Mouse (Mus musculus): Measurements from ENCODE around the gene Ppm1m. TPM values are rescaled to one million over a fixed set of nuclear protein-coding genes. Genes with fewer than 3 reads are reported as not detected.

The Ppm1m gene
- polyA plus RNA-seq, 1 experiment from 2014 or later, result 45.0 TPM

DNA sequence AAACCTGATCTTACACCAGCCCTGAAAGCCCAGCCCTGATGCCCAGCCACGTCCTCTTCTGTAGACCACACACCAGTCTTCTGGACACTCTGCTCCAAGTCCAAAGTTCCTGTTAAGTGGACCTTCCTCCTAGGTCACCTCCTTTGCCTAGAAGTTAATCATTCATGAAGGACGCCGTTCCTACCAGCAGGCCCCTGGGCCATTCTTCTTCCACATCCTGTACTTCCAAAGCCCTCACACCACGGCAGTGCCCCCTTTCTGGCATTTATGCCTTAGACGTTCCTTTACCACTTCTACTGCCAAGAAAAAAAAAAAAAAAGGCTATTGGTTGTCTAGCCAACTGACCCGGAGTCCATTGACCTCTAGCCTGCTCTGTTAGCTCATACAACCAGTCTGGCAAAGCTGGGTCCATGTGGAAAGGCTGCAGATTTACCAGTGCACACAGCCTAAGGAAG, 41.5 kb downstream of the Ppm1m start, which contains the start of gene Glyctk:
Gene Glyctk (minus strand): TSS at position 102 of the 455 bp plus-strand sequence.
- Histone ChIP-seq H3K36me3 (no peaks in the 10 kb centered on the region), H3K4me1 (peaks cover 10% of the 10 kb centered on the region), H3K27ac (no peak within 1 kb of the TSS), H3K4me3 (no peak within 1 kb of the TSS), H3K27me3 (ENCODE audit: insufficient read depth, poor library complexity, severe bottlenecking) (peaks cover 29% of the 10 kb centered on the region), H3K9me3 (no peaks in the 10 kb centered on the region)
- no peak for DNase-seq (ENCODE audit: low spot score)
- 78% methylated on average over 6 of the region's 6 CpGs for WGBS

DNA sequence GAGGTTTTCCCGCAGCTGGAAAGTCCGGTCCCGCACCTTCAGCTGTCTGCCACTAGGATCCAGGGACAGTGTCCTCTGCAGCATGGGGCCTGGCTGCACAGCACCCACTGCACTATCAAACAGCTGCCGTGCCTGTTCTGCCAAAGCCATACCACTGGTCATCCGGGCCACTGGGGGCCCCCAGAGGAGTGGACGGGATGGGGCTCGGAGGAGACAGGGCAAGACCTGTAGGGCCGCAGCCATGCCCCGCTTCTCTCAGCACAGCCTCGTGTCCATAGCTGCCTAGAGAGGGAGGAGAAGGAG, 42.0 kb downstream of the Ppm1m start:
- Histone ChIP-seq H3K4me3 (no peak overlapping the region), H3K4me1 (peaks cover 10% of the 10 kb centered on the region), H3K27ac (no peak overlapping the region), H3K36me3 (no peaks in the 10 kb centered on the region), H3K9me3 (no peaks in the 10 kb centered on the region), H3K27me3 (ENCODE audit: insufficient read depth, poor library complexity, severe bottlenecking) (peaks cover 29% of the 10 kb centered on the region)
- 82% methylated on average over 10 of the region's 10 CpGs for WGBS
- no peak for DNase-seq (ENCODE audit: low spot score)

GRCm38 (mm10) chr9:106156921-106157622, 42.5 kb downstream of the Ppm1m start:
- Histone ChIP-seq H3K4me3 (no peak overlapping the region), H3K9me3 (no peaks in the 10 kb centered on the region), H3K36me3 (no peaks in the 10 kb centered on the region), H3K27me3 (ENCODE audit: insufficient read depth, poor library complexity, severe bottlenecking) (peaks cover 29% of the 10 kb centered on the region), H3K27ac (no peak overlapping the region), H3K4me1 (peaks cover 10% of the 10 kb centered on the region)
- 79% methylated on average over 21 of the region's 21 CpGs for WGBS
- DNase-seq (ENCODE audit: low spot score), result no peak

- Histone ChIP-seq H3K9me3 (no peaks in the 10 kb centered on the region), H3K36me3 (no peaks in the 10 kb centered on the region), H3K4me1 (peaks cover 10% of the 10 kb centered on the region), H3K27me3 (ENCODE audit: insufficient read depth, poor library complexity, severe bottlenecking) (peaks cover 30% of the 10 kb centered on the region), H3K4me3 (no peak overlapping the region), H3K27ac (no peak overlapping the region)
- DNase-seq (ENCODE audit: low spot score), result no peak
- 57% methylated on average over 5 of the region's 5 CpGs for WGBS
Measured at GRCm38 (mm10) chr9:106156419-106156818, 43.1 kb downstream of the Ppm1m start.

DNA sequence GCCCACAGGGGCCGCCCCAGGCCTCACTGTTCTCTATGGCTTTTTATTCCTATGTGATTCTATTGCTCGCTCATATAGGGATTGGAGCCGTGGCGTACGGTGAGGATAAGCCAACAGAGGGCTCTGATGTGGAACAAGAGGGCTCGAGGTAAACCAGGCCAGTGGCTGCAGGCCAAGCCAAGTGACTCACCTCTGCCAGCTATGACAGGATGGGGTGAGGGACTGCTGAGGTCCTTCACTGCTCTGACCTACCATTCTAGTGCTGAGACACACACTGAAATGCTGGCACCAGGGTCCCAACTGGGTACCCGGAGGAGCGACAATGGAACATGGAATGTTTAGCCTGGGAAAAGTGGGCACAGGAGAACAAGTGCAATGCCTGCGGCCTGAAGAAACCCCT, 45.4 kb downstream of the Ppm1m start:
- Histone ChIP-seq H3K36me3 (no peaks in the 10 kb centered on the region), H3K4me1 (peaks cover 15% of the 10 kb centered on the region), H3K27ac (no peak overlapping the region), H3K27me3 (ENCODE audit: insufficient read depth, poor library complexity, severe bottlenecking) (peaks cover 54% of the 10 kb centered on the region), H3K9me3 (no peaks in the 10 kb centered on the region), H3K4me3 (no peak overlapping the region)
- no peak for DNase-seq (ENCODE audit: low spot score)
- 82% methylated on average over 9 of the region's 9 CpGs for WGBS

- Histone ChIP-seq H3K36me3 (no peaks in the 10 kb centered on the region), H3K27me3 (ENCODE audit: insufficient read depth, poor library complexity, severe bottlenecking) (peaks cover 69% of the 10 kb centered on the region), H3K4me3 (peak overlapping the region; percentile 48), H3K4me1 (peaks cover 22% of the 10 kb centered on the region), H3K9me3 (no peaks in the 10 kb centered on the region), H3K27ac (no peak overlapping the region)
- DNase-seq (ENCODE audit: low spot score), result no peak
- WGBS, result 20% methylated on average over 10 of the region's 10 CpGs
Measured at GRCm38 (mm10) chr9:106149399-106149754, 50.2 kb downstream of the Ppm1m start.

- Histone ChIP-seq H3K4me3 (peak overlapping the region; percentile 48), H3K27ac (peak overlapping the region; percentile 53), H3K36me3 (no peaks in the 10 kb centered on the region), H3K27me3 (ENCODE audit: insufficient read depth, poor library complexity, severe bottlenecking) (peaks cover 65% of the 10 kb centered on the region), H3K9me3 (no peaks in the 10 kb centered on the region), H3K4me1 (peaks cover 22% of the 10 kb centered on the region)
- DNase-seq (ENCODE audit: low spot score), result no peak
- 2% methylated on average over 36 of the region's 36 CpGs for WGBS
Measured at GRCm38 (mm10) chr9:106148541-106149398, 50.8 kb downstream of the Ppm1m start.

DNA sequence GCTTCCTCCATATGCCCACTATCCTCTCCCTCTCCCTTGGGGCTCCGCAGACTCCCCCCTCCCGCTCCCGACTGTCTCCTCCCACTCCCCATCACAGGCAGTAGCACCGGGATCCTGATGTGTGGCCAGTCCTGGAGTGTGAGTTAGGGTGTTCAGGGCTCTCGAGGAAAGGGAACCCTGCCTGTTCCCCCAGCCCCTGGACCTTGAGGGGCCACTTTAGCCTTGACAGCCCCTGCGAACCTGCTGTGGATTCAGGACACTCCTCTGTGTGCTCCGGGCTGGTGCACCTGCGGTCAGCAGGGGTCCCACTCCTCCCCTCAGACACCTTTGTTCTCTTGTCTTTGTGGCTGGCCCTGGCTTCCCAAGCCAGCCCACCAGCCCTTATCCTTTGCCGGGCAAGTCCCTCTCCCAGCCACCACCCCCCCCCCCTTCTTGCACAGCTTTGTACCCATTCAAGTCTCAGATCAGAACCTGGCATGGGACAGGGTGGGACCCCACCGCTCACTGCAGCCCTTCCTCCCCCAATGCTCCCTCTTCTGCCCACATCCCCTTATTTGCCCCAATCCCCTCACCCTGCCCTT, 51.6 kb downstream of the Ppm1m start:
- 7% methylated on average over 10 of the region's 10 CpGs for WGBS
- peak overlapping the region; percentile 53 for H3K27ac ChIP-seq

DNA sequence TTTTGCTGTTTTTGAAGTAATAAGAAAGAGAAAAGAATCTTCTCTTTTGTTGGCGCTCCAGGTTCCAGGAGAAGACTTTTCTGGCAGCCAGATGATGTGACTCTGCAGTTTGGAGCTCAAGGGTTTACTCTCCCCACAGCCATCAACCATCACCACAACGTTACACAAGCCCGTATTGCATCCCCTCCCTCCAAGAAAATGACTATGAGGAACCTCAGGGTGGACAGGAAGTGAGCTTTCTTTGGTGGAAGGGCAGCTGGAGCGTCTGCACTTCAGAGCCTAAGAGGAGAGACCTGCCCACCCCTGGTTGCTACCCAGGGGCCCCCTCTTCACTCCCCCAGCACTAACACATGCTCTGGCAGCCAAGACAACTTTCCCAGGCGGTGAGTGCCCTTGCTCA, 52.3 kb downstream of the Ppm1m start:
- Histone ChIP-seq H3K9me3 (no peaks in the 10 kb centered on the region), H3K27ac (no peak overlapping the region), H3K4me1 (peaks cover 22% of the 10 kb centered on the region), H3K27me3 (ENCODE audit: insufficient read depth, poor library complexity, severe bottlenecking) (peaks cover 62% of the 10 kb centered on the region), H3K4me3 (no peak overlapping the region; the same call in 1 of the 2 replicates), H3K36me3 (no peaks in the 10 kb centered on the region)
- WGBS, result 24% methylated on average over 5 of the region's 5 CpGs
- DNase-seq (ENCODE audit: low spot score), result no peak

More for the DNA sequence above, 51.6 kb downstream of the Ppm1m start:
- H3K4me3 ChIP-seq, result peak overlapping the region; percentile 48
- H3K27me3 ChIP-seq (ENCODE audit: insufficient read depth, poor library complexity, severe bottlenecking), result peaks cover 61% of the 10 kb centered on the region
- peaks cover 22% of the 10 kb centered on the region for H3K4me1 ChIP-seq
- DNase-seq (ENCODE audit: low spot score), result no peak
- no peaks in the 10 kb centered on the region for H3K9me3 ChIP-seq
- H3K36me3 ChIP-seq, result no peaks in the 10 kb centered on the region

DNA sequence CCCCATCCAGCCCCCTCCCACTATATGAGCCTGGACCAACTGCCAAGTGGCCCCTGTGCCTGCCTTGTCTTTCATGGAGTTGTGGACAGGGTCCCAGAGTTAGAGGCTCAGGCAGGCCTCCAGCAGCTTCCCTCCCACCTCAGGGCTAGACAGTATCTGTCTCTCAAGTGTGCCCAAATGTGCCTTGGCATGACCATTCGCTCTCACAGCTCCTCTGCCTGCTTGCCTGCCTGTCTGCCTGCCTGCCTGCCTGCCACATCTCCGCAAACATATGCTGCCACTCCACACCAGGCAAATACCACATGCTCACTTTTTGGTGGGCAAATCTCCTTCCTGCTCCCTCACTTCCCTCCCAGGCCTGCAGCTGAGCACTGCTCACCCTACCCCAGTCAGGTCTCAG, 54.0 kb downstream of the Ppm1m start:
- H3K9me3 ChIP-seq, result no peaks in the 10 kb centered on the region
- no peaks in the 10 kb centered on the region for H3K36me3 ChIP-seq
- DNase-seq (ENCODE audit: low spot score), result no peak
- H3K4me3 ChIP-seq, result no peak overlapping the region
- H3K27ac ChIP-seq, result no peak overlapping the region
- H3K4me1 ChIP-seq, result peaks cover 22% of the 10 kb centered on the region
- H3K27me3 ChIP-seq (ENCODE audit: insufficient read depth, poor library complexity, severe bottlenecking), result peaks cover 61% of the 10 kb centered on the region
- 89% methylated on average over 2 of the region's 2 CpGs for WGBS

MicroRNAs within 50 kb of the gene (microRNA counts, 519-probe panel; counts per million panel counts)
- microRNA mmu-let-7g, result 6,877 counts per million, percentile 75 among the panel's probes with 10 or more counts

Small RNA genes within 50 kb of the gene (microRNA-seq; reads per million reads assigned to microRNA genes)
- 1.5 reads per million for gene Mir135a-1
- 10,138 reads per million, percentile 95 among the genes with 10 or more reads in this experiment for gene Mirlet7g

Other genes with a start within 250 kb of the Ppm1m start
- not detected in 2 replicates for gene Col6a5, start 239.1 kb downstream of the Ppm1m start, polyA plus RNA-seq (2016; fragmentation: Nextera tagmentation; extraction: Ambion mirVana)
- 0.01 TPM in 1 of 2 replicates, not detected in the other for gene Col6a4, start 103.0 kb downstream of the Ppm1m start, polyA plus RNA-seq (2016; fragmentation: Nextera tagmentation; extraction: Ambion mirVana)
- 1.1 and 2.5 TPM in 2 replicates for gene Glyctk, start 41.6 kb downstream of the Ppm1m start, polyA plus RNA-seq (2016; fragmentation: Nextera tagmentation; extraction: Ambion mirVana)
- gene Wdr82, start 28.8 kb downstream of the Ppm1m start, polyA plus RNA-seq (2016; fragmentation: Nextera tagmentation; extraction: Ambion mirVana), result 21.6 and 25.5 TPM in 2 replicates
- gene Twf2, start 3.4 kb upstream of the Ppm1m start, polyA plus RNA-seq (2016; fragmentation: Nextera tagmentation; extraction: Ambion mirVana), result 70.5 and 77.2 TPM in 2 replicates
- gene Tlr9, start 22.9 kb upstream of the Ppm1m start, polyA plus RNA-seq (2016; fragmentation: Nextera tagmentation; extraction: Ambion mirVana), result not detected in 2 replicates
- 96.9 and 120 TPM in 2 replicates for gene Alas1, start 48.9 kb upstream of the Ppm1m start, polyA plus RNA-seq (2016; fragmentation: Nextera tagmentation; extraction: Ambion mirVana)
- gene Poc1a, start 81.3 kb upstream of the Ppm1m start, polyA plus RNA-seq (2016; fragmentation: Nextera tagmentation; extraction: Ambion mirVana), result 36.5 and 42.3 TPM in 2 replicates
- gene Dusp7, start 168.9 kb upstream of the Ppm1m start, polyA plus RNA-seq (2016; fragmentation: Nextera tagmentation; extraction: Ambion mirVana), result 14.4 and 21.0 TPM in 2 replicates
- gene Rpl29, start 229.7 kb upstream of the Ppm1m start, polyA plus RNA-seq (2016; fragmentation: Nextera tagmentation; extraction: Ambion mirVana), result 735 and 862 TPM in 2 replicates
- 31.2 and 45.1 TPM in 2 replicates for gene Acy1, start 238.6 kb upstream of the Ppm1m start, polyA plus RNA-seq (2016; fragmentation: Nextera tagmentation; extraction: Ambion mirVana)
- 4.8 and 7.8 TPM in 2 replicates for gene Abhd14b, start 247.7 kb upstream of the Ppm1m start, polyA plus RNA-seq (2016; fragmentation: Nextera tagmentation; extraction: Ambion mirVana)
- 42.0 and 46.2 TPM in 2 replicates for gene Abhd14a, start 247.9 kb upstream of the Ppm1m start, polyA plus RNA-seq (2016; fragmentation: Nextera tagmentation; extraction: Ambion mirVana)

Data from heart, embryonic 10.5 days (tissue).